Mouse (Mus musculus): ENCODE data around the gene Trem2.
"Not testable (repeated sequence)": the region's sequence is repeated elsewhere in the genome, so short reads cannot be mapped to it uniquely, and the experiment has no call there.

Trem2 gene

DNA sequence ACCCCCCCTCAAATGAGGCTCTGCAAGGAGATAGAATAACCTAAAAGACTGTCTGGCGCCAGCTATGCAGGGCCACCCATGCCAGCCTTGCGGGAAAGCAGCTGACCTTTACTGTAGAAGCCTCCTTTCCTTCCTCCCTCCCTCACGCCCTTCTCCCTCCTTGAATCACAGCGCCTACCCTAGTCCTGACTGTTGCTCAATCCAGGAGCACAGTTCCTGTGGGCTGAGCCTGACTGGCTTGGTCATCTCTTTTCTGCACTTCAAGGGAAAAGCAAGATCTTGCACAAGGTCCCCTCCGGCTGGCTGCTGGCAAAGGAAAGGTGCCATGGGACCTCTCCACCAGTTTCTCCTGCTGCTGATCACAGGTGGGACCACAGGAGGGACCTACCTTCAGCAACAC, at the start of gene Trem2:
TSS of gene Trem2 (plus strand) at position 171 of the 400 bp plus-strand sequence.
- CTCF ChIA-PET, result no interaction called here

DNA sequence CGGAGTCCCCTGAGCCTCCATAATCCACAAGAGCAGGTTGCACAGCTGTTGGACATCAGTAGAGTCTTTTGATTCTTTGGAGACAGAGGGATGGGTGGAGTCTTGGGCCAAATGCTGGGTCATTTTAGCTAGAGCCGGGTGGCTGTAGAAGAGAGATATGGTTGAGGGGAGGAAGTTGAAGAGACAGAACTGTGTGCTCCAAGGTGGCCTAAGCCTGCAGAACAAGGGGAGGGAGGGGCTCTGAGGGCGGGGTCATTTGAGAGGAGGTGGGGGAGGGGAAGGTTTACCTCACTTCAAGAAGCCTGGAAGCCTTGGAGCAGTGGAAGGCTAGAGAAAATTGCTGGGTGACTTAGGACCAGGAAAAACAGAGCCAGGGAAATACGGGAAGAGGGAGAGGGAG, 47.0 kb upstream of the Trem2 start, which contains the start of gene Treml2:
TSS of gene Treml2 (plus strand) at position 296 of the 400 bp plus-strand sequence.
- CTCF ChIA-PET, result interaction anchor here (0.6 kb wide), 1 partner anchor 188 kb away, joined by 4 read pairs; no protein-coding TSS in a partner anchor

DNA sequence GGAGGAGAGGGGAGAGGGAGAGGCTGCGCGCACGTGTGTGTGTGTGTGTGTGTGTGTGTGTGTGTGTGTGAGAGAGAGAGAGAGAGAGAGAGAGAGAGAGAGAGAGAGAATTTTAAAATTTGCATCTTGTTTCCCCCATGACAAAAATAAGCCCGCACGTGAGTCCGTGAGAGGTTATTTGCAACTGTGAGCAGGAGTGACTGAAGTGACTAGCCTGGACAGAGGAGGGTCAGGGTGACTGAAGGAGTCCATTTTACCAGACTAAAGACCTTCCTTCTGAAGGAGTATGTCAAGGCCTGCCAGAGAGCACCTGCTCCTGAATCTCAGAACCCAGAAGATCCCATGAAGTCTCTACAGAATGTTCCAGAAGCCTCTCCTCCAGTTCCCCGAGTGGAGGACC, 46.4 kb upstream of the Trem2 start:
- CTCF ChIA-PET, result no interaction called here

DNA sequence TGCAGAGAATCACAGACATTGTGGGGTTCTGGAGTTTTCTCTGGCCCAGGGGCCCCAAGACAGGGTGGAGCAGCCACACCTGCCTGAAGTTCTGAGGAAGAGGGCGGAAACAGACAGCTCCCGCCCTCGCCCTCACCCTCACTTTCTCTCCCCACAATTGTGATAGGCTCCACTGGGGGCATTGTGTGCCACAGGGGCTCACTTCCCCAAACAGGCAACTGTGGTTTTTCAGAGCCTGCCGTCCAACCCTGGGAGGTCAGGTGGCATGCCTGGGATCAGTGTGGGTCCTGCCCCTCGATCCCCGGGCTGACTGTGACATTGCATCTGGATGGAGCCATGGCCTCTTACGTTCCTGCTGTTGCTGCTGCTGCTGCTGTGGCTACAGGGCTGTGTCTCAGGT, 46.0 kb upstream of the Trem2 start:
- CTCF ChIA-PET, result no interaction called here

DNA sequence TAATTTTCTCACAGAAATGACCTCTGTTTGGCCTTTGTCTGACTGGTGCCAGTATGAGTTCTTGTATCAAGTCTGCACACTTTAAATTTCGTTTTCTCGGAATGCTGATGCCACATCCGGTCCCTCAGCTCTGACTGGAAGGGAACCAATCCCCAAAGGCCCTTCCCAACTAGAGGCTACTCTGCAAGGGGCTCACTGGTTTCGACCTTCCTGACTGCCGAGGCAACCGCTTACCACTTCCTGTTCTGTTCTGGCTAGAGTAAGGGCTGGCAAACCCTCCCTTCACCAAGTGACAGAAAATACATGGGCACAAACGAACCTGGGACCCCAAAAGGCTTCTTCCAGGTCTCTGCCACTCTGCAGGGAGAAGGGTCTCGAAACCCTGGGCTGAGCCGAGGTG, 45.3 kb upstream of the Trem2 start:
- CTCF ChIA-PET, result interaction anchor here (0.7 kb wide), 1 partner anchor 1102 kb away, joined by 5 read pairs; no protein-coding TSS in a partner anchor

DNA sequence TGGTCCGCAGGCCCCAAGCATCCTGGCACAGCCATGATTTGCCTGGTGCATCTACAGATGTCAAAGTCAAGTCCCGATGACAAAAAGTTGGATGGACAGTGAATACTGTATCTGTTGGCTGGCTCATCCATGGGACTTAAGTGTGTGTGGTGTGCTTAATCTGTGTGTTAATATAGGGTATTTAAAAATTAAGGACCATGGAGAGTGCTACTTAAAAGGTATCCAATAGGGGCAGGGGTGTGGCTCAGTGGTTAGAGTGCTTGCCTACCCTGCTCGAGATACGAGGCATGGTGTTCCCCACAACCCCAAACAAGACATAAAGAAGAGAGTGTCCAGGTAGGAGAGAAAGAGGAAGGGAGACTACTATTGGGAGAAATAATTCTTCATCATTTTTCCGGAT, 44.4 kb upstream of the Trem2 start:
- CTCF ChIA-PET, result no interaction called here

DNA sequence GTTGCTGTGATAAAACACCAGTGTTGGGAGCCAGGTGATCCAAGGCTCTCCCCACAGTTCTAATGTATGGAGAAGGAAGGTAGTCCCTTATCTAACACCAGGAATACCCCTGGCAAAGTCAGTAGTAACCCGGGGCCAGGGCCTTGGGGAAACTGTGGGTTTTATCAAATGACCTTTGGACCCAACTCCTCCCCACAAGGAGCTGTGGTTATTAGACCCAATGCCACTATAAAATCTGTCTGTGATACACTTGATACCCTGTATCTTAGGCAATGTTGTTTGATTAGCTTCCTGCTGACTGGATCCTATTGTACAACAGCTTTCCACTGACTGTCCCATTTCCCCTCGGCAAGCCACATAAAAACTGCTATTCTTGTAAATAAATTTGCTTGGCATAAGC, 34.1 kb upstream of the Trem2 start:
- CTCF ChIA-PET, result no interaction called here

DNA sequence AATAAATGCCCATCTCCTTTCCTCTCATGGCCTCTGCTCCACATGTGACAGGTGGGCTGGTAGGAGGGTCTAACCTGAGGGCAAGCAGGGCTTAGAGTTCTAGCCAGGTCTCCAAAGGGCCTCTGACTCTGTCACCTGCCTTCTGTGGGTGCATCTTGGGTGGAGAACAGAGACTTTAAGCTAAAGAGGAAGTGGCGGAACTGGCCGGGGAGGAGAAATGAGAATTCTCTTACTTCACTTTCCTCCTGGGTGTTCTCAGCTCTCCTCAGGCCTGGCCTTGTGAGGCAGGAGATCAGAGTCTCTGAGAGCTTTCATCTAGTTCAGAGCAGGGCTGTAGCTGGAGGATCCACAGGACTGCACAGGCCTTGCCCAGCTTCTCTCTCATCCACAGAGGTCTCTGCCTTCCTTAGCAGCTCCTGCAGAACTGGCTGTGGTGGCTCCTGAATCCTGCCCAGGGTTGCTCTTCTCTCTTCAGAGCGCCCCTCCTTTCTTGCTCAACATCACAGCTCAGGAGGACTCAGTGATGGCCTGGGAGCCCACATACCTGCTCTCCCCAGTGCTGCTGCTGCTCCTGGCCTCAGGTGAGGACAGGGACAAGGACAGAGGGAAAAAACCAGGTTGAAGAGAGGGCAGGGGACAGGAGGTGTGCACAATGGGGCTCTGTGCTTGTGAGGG, 30.2 kb upstream of the Trem2 start, which contains the start of gene B430306N03Rik:
TSS of gene B430306N03Rik (plus strand) at position 237 of the 675 bp plus-strand sequence.
- CTCF ChIA-PET, result not testable (repeated sequence)

DNA sequence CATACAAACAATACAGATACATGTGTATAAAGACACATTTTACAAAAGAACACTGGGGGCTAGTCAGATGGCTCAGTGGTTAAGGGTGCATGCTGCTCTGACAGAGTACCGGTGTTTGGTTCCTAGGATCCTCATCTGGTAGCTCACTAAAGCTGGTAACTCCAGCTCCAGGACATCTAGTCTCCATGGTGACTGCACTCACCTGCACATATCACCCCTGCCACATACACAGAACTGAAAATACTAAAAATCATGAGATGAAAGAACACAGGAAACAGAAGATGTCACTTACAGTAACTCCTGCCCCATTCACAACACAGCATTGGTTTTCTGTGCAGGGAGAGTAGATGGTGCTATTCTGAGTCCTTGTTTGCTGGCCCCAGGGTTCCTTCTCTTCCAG, 27.5 kb upstream of the Trem2 start:
- CTCF ChIA-PET, result no interaction called here

DNA sequence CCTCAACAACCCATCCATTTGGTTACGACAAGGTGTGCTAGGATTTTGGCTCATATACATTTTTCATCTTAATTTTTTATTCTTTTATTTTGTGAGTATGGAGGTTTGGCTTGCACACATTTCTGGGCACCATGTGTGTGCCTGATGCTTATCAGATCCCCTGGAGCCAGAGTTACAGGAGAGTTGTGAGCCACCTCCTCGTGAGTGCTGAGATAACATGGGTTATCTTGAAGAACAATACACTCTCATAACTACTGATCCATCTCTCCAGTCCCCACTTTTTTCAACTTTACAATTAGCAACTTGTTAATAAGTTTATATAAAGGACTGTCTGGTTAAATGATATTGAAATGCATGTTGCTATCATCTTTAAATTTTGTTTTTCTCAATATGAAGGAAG, 24.9 kb upstream of the Trem2 start:
- CTCF ChIA-PET, result no interaction called here

DNA sequence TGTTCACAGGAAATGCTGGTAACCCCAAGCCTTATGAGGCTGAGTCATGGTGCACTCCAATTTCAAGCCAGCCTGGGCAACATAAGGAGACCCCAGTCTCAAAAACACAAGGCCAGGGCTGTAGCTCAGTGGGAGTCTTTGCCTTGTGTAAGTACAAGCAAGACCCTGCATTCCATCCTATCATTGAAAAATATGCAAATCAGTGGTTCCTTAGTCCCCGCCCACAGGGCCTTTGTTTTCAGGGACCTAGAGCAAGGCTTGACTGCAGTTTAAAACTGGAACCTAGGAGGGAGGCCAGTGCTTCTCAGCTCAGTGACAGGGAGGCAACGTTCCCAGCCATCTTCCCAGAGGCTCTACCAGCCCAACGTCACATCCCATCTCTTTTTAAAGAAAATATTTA, 23.0 kb upstream of the Trem2 start:
- CTCF ChIA-PET, result no interaction called here

DNA sequence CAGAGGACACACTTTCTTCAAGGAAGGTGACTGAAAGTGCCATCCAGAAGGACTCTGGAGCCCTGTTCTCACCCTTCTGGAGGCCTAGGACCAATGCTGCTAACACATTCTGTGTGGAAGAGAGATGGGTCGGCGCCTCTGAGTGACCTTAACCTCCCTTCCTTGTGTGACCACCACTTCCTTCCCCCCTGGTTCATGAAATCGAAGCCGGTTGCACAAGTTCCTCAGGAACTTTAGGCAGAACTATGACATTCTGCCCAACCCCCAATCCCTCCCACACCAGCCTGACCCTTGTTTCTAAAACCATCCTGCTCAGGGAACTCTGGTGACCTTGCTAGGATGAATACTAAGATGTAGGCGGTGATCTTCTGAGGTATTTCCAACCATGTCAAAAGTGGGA, 21.9 kb upstream of the Trem2 start:
- CTCF ChIA-PET, result no interaction called here

DNA sequence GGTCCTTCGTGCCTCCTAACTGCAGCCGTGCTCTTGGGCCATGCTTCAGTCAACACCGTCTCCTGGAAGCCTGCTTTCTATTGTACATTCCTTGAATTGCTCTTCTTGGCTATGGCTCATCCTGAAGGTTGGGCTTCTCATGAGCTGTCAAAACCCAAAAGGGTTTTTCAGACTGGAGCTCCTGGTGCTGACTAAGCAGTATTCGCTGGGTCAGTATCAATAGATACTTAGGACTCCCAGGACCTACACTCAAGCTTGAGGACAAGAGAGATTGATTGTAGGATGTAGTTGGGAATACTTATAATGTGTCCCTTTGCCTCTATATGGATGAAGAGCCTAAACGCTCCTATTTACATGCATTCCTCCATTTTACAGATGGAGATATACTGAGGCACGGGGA, 21.1 kb upstream of the Trem2 start:
- CTCF ChIA-PET, result no interaction called here

DNA sequence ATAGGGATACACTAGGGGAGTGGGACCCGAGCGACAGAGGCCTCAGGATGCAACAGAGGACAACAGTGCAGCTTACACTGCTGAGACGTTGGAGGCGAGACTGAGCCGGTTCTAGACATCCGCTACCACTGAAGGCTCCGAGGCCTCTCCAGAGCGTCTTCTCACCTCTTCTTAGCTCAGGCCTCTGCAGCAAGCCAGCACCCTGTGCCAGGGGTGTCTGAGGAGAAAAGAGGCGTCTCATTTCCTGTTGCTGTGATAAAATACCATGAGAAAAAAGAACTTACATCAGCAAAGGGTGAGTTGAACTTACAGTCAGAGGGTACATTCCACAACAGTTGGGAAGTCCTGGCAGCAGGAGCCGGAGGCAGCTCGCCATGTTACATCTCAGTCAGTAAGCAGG, 20.6 kb upstream of the Trem2 start:
- CTCF ChIA-PET, result no interaction called here

DNA sequence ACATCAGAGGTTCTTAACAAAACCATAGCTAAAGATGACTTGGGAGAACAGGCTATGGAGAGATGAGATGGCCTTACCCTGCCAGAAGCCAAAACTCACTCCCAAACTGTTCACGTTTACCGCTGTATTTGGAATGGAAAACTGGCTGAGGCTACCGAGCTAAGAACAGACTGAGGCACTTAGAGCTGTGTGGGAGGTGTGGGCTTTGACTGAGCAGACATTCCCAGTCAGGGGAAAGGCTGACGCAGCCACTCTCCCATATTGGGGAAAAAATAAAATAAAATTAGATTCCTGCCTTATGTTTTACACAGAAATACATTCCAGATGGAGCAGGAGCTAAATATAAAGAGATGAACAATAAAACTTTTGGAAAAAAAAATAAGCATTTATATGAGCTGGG, 19.5 kb upstream of the Trem2 start:
- CTCF ChIA-PET, result interaction anchor here (0.7 kb wide), 1 partner anchor 24 kb away, joined by 6 read pairs; no protein-coding TSS in a partner anchor

DNA sequence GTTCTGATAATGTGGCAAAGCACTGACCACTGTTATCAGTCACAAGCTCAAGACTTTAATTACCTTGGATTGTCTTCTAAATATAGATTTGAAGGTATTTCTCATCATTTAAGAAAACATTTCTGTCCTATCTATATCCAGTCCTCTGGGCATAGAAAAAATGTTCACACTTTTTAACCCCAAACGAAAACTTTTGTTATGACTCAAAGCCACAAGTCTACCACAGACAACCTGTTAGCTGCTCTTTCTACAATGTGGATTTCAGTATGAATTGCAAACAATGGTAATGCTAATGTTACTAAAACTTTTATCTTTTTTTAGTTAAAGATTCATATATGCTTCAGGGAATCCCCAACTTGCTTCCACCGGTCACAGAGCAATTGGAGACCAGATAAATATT, 13.7 kb upstream of the Trem2 start:
- CTCF ChIA-PET, result no interaction called here

DNA sequence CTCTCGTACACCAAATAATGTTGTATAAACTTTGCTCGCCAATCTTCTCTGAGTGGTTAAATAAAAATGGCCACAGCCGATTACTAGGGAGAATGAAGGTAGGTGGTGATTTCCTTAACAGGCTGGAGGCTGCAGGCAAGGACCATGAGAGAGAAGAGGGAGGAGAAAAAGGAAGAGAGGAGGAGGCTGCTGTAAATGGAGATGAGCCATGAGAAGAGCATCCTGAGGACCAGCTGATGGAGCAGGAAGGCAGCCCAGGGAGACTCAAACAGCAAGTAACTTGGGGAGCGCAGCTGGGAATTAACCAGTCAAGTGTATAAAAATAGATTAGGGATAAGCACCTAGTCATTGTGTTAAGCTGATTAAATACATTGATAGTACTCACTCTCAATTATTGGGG, 12.0 kb upstream of the Trem2 start:
- CTCF ChIA-PET, result interaction anchor here (0.5 kb wide), 1 partner anchor 228 kb away, joined by 3 read pairs; no protein-coding TSS in a partner anchor

DNA sequence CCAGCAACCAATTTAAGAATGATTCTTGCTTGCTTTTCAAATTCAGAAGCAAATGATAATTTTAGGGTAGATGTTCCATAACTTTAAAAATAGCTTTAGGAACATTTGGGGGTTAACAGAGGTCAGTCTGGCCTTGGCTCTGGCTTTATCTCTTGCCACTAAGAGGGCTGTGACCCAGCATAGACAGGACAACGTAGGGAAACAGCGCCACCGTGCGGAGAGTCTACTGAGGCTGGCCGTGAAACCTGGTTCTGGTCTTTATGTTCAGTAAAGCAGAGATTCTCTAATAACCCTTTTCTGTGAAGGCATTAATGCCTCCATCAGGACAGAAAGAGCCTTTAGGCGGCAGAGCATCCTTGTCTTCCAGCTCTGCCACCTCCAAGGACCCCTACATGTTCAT, 9.3 kb upstream of the Trem2 start:
- CTCF ChIA-PET, result interaction anchor here (0.6 to 1.9 kb wide), 3 partner anchors 62 to 1446 kb away, joined by 4 to 9 read pairs (median 5); partner anchors contain the start of gene Tbcc

DNA sequence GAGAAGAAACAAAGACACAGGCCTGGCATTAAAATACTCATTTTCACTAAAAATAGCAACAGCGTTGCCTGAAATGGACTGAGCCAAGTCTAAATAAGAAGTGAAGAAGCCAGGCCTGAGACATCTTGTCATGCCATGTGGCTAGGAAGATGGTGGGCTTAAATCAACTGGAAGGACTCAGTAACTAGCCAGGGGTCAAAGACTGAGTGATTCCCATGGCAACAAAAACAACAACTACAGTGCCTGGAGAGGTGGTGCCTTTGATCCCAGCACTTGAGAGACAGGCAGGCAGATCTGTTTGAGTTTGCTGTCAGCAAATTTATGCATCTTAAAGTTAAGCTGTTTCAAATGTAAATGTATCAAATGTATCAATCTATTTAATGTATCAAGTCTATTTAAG, 5.9 kb upstream of the Trem2 start:
- CTCF ChIA-PET, result no interaction called here

DNA sequence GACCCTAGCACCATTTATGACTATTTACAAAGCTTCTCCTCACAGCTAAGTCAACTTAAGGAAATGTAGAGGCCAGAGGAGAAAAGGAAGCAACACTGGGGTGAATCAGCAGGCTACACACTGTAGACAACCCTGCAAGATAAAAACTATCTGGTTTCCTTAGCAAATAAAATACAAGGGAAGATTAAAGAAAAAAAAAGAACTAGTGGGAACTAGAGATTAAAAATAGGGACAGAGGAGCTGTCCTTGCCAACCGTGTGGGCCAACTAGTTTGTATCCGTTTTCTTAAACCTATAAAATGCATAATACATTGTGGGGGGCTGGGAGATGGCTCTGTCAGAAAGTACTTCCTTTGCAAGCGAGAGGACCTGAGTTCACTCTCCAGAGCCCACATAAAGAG, 4.3 kb upstream of the Trem2 start:
- CTCF ChIA-PET, result no interaction called here

DNA sequence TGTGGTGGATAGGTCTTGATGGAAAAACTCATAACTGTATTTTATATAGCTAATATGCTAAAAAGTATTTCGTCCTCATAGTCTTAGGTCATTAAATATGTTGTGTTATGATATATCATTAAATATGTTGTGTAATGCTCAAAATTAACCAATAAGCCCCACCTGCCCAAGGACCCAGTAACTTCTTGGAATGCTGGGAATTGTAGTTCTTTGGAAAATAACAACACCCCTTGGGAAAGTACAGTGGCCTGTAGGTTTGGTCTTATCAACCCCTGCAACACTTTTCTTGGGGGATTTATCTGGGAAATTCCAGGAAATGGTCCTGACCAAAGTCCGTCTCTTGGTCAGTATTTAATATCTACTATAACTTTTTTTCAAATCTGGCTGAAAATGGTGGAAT, 3.1 kb upstream of the Trem2 start:
- CTCF ChIA-PET, result interaction anchor here (0.7 kb wide), 1 partner anchor 52 kb away, joined by 3 read pairs; no protein-coding TSS in a partner anchor

DNA sequence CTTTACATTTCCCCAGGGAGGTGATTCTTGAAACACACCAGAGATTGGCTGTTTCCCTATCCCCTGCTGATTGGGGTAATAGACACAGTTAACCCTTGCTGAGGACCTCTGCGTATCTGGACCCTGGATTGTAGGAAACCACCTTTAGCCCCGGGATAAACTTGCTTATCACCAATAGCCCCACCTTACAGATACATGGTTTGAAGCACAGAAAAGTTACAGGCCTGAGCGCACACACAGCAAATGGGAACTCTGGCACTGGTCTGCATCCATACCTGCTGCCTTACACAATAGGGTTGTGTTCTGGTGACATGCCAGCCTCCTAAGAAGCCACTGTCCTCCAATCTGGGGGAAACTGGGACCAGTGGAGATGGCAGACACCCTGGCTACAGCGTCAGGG, 377 bp upstream of the Trem2 start:
- CTCF ChIA-PET, result no interaction called here

DNA sequence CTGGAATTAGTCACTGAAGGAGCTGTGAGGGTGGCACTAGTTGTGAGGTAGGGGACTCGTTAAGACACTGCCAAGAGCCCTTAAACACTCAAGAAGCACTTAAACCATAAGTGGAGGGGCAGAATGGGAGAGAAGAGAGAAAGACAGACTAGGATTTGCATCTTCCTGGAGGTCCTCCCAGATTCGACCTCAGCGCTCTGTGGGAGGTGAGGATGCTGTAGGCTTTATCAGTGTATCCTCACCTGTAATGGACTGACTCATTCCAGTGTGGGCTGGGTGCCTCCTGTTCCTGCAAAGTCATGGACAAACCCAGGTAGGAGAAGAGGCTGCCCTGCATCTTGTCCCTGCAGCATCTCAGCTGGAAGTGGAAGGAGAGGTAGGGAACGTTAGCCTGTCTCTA, 633 bp downstream of the Trem2 start:
- CTCF ChIA-PET, result no interaction called here

DNA sequence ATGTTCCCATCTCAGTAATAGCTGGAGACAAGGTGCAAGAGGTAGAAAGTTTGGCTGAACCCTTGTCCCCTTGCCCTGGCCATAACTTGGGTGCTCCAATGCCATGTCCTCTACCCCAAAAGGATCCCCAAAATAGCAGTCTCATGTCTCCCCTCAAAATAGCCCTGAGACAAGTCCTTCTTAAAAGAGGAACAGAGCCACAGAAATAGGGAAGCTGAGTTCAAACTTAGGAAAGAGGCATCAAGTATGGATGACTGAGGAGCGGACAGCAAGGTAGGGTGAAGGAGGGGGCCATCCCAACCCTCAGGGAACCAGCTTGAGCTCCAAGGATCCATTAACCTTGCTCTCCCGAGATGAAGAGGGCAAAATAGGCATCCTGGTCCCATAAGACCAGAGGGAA, 1.1 kb downstream of the Trem2 start:
- CTCF ChIA-PET, result no interaction called here
